Mouse (Mus musculus): ENCODE measurements around the gene Ghr.

DNA sequence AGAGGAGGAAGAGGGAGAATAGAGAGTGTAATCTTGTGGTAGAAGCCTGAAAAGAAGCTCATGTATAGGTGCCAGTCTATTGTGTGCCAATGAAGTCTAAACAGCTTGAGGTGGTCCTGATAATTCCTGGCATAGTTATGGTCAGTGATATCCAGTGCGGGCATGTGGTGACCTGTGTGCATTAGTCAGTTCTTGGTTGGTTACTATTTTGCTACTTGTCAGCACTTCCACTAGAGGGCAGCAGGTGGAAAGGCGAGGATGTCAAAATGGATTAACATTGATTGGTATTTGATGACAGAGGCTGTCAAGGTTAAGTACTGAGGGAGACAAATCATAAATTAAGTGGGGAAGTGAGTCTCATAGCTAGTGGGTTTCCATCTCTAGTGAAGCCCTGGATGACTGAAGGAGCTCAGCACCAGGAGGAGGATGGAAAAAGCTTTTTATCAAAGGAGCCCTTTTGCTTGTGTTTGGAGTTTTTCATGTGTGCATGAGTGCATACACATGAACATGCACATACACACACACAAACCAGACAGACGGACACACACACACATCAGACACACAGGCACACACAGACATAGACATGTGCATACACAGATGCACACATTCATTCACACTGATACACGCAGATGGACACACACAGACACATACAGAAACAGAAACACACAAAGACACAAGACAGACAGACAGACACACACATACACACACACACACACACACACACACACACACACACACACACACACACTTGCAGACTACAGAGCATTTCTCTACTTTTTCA is 141.6 kb downstream of the Ghr start:
- TF ChIP-seq POLR2A (IDR thresholded peaks at IDR 0.05; ENCODE audit: extremely low read depth, insufficient read depth, low read length) (no peak), CTCF (IDR thresholded peaks at IDR 0.05; ENCODE audit: low read depth, low read length) (peak; percentile 50)
